Mouse (Mus musculus) lung, adult 2 months (tissue): Measurements from ENCODE around the gene Fam189b.

Experiments used
- CTCF ChIP-seq: fragments of 200-500 bp; IDR thresholded peaks from 2 replicates; pipeline ENCODE4 v1.5.1; 2011; ENCODE audit warnings: mild to moderate bottlenecking, low read length, control low read depth; ENCODE audit not compliant: insufficient read depth
- POLR2A ChIP-seq: fragments of 200-500 bp; IDR thresholded peaks from 2 replicates; pipeline ENCODE4 v1.6.1; 2011; ENCODE audit warnings: low read depth, mild to moderate bottlenecking, control low read depth, low read length, borderline replicate concordance; ENCODE audit errors: extremely low read depth

- TF ChIP-seq CTCF (no peak), POLR2A (no peak)
Observed at GRCm38 (mm10) chr3:89145566-89145965, 37.4 kb upstream of the Fam189b start.
